Mouse (Mus musculus) lung, postnatal 0 days (tissue): Measurements from ENCODE around the gene Tiam2. TPM values are rescaled to one million over a fixed set of nuclear protein-coding genes. Genes with fewer than 3 reads are reported as not detected.

Experiments
- ATAC-seq: fragments of 200-750 bp; cut with Nextera tagmentation; 2 replicates; pipeline ENCODE4 v1.8.0; 2017; ENCODE audit warnings: moderate library complexity
- DNase-seq: peaks from one replicate; pipeline ENCODE4 v3.0.0-alpha.2; 2016; ENCODE audit warnings: low spot score
- H3K27ac ChIP-seq: fragments of 300-500 bp; sonication (generic); 2 replicates; pipeline ENCODE4 v1.5.1; 2014; ENCODE audit warnings: antibody characterized with exemption, mild to moderate bottlenecking, low read length, mixed read lengths
- H3K27me3 ChIP-seq: fragments of 300-500 bp; sonication (generic); replicated peaks from 2 replicates; pipeline ENCODE4 v1.6.1; 2014; ENCODE audit warnings: low read length, mixed read lengths; ENCODE audit not compliant: insufficient read depth
- H3K36me3 ChIP-seq: fragments of 300-500 bp; sonication (generic); 2 replicates; pipeline ENCODE4 v1.6.1; 2014; ENCODE audit warnings: low read length, mixed read lengths; ENCODE audit not compliant: insufficient read depth
- H3K4me1 ChIP-seq: fragments of 300-500 bp; sonication (generic); 2 replicates; pipeline ENCODE4 v1.6.1; 2014; ENCODE audit warnings: antibody characterized with exemption, low read depth, low read length, mixed read lengths; ENCODE audit not compliant: insufficient read depth
- H3K4me2 ChIP-seq: fragments of 300-500 bp; sonication (generic); replicated peaks from 2 replicates; pipeline ENCODE4 v1.6.1; 2014; ENCODE audit warnings: low read depth, mild to moderate bottlenecking, low read length, moderate library complexity, mixed read lengths
- H3K4me3 ChIP-seq: fragments of 300-500 bp; sonication (generic); 2 replicates; pipeline ENCODE4 v1.5.1; 2014; ENCODE audit warnings: low read depth, low read length
- H3K9ac ChIP-seq: fragments of 300-500 bp; sonication (generic); replicated peaks from 2 replicates; pipeline ENCODE4 v1.6.1; 2014; ENCODE audit warnings: low read depth, mild to moderate bottlenecking
- H3K9me3 ChIP-seq: fragments of 300-500 bp; sonication (generic); 2 replicates; pipeline ENCODE4 v1.6.1; 2016; ENCODE audit warnings: low read length, mixed read lengths
- CTCF ChIP-seq: IDR thresholded peaks from 2 replicates; pipeline ENCODE4 v1.5.1; 2016; ENCODE audit warnings: antibody characterized with exemption, mild to moderate bottlenecking
- EP300 ChIP-seq: IDR thresholded peaks from 2 replicates; pipeline ENCODE4 v1.6.1; 2016; ENCODE audit warnings: antibody characterized with exemption, mild to moderate bottlenecking, control low read depth
- WGBS: fragments of 180-500 bp; shearing (Covaris S2); extraction: QIAGEN DNeasy Blood & Tissue Kit; methylation state at CpG from one replicate; pipeline ENCODE4 v1.1.7; 2014; 5-methylcytosine and 5-hydroxymethylcytosine counted together
- polyA plus RNA-seq: library from polyadenylated mRNA; unstranded; fragments of >200 nt; fragmentation: Nextera tagmentation; extraction: Ambion mirVana; gene quantifications from 2 replicates; pipeline ENCODE4 v1.2.1, GENCODE M21; 2015

The Tiam2 gene
- 2.4 and 4.2 TPM in 2 replicates for polyA plus RNA-seq

- Histone ChIP-seq H3K9ac (peak within 1 kb of the TSS; percentile 35), H3K4me3 (peak within 1 kb of the TSS; percentile 56), H3K27me3 (no peaks in the 10 kb centered on the region), H3K9me3 (no peaks in the 10 kb centered on the region), H3K4me2 (peak within 1 kb of the TSS; percentile 82), H3K27ac (peak within 1 kb of the TSS; percentile 43; the same call in 1 of the 2 replicates), H3K36me3 (no peaks in the 10 kb centered on the region), H3K4me1 (no peaks in the 10 kb centered on the region)
- 1% methylated on average over 40 of the region's 55 CpGs for WGBS
- DNase-seq (peak; percentile 87), ATAC-seq (peak; percentile 91)
- TF ChIP-seq CTCF (no peak), EP300 (no peak)
Measured at GRCm38 (mm10) chr17:3326148-3326902, at the start of gene Tiam2. Tiam2 (plus strand) TSS chr17:3326573.

DNA sequence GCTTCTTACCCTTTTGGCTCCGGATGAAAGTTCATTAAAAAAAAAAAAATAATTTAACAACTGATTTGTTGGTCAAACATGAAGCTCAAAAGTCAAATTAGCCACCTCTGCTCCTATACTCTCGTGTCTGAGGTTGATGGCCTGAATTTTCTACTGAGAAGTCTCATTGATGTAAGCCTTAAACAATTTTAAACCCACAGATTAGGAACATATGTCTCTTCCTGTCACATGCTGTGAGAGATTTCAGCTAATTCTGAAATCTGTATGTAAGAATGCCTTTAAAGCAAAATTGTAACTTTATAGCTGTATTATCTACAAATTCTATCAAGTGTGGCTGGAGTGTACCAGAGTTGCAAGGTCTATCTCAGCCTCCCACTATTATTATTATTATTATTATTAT, 46.1 kb upstream of the Tiam2 start:
- Histone ChIP-seq H3K4me3 (no peak overlapping the region), H3K9me3 (no peaks in the 10 kb centered on the region), H3K4me2 (no peak overlapping the region), H3K9ac (no peak overlapping the region), H3K27ac (no peak overlapping the region), H3K4me1 (no peaks in the 10 kb centered on the region), H3K36me3 (no peaks in the 10 kb centered on the region), H3K27me3 (no peaks in the 10 kb centered on the region)
- no peak for TF ChIP-seq EP300
- no peak for TF ChIP-seq CTCF
- WGBS = 65% methylated on average over 2 of the region's 2 CpGs
- no peak for DNase-seq
- ATAC-seq = no peak

DNA sequence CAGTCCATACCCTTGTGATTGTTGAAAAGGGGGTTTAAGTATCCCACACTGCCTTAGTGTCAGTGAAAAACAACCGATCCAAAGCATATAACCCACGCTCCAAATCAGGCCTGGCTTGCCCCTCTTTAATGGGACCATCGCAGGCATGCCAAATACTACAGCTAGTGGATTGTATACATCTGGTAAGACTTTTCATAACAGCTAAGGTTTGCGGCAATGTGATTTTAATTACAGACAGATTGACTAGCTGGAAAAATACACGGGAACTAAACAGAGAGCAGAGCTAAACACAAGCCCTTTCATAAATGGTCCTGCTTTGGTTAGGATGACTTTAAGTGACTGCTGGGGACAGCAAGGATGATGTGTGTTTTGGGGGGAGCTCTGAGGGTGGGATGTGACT, 44.4 kb upstream of the Tiam2 start:
- 72% methylated on average over 5 of the region's 5 CpGs for WGBS
- ATAC-seq = no peak

GRCm38 (mm10) chr17:3285030-3285671, 41.2 kb upstream of the Tiam2 start:
- Histone ChIP-seq H3K4me1 (no peaks in the 10 kb centered on the region), H3K9ac (no peak overlapping the region), H3K36me3 (no peaks in the 10 kb centered on the region), H3K27ac (no peak overlapping the region), H3K9me3 (no peaks in the 10 kb centered on the region), H3K4me3 (no peak overlapping the region), H3K4me2 (no peak overlapping the region), H3K27me3 (no peaks in the 10 kb centered on the region)
- 18% methylated on average over 8 of the region's 8 CpGs for WGBS
- ATAC-seq (peak; percentile 19; the same call in 1 of the 2 replicates), DNase-seq (no peak)
- TF ChIP-seq EP300 (no peak), CTCF (no peak)

More for the DNA sequence above, 44.4 kb upstream of the Tiam2 start:
- Histone ChIP-seq H3K4me3 (no peak overlapping the region), H3K9ac (no peak overlapping the region), H3K27me3 (no peaks in the 10 kb centered on the region), H3K4me2 (no peak overlapping the region), H3K36me3 (no peaks in the 10 kb centered on the region), H3K9me3 (no peaks in the 10 kb centered on the region), H3K27ac (no peak overlapping the region), H3K4me1 (no peaks in the 10 kb centered on the region)
- TF ChIP-seq EP300 (no peak), CTCF (no peak)
- DNase-seq = no peak

GRCm38 (mm10) chr17:3286123-3286825, 40.1 kb upstream of the Tiam2 start:
- H3K27ac ChIP-seq = no peak overlapping the region
- no peaks in the 10 kb centered on the region for H3K4me1 ChIP-seq
- H3K27me3 ChIP-seq = no peaks in the 10 kb centered on the region
- DNase-seq (peak; percentile 63), ATAC-seq (peak; percentile 81)
- 44% methylated on average over 8 of the region's 8 CpGs for WGBS
- no peaks in the 10 kb centered on the region for H3K9me3 ChIP-seq
- peak; percentile 43; the same call in 1 of the 2 replicates for TF ChIP-seq EP300
- no peak for TF ChIP-seq CTCF
- no peak overlapping the region for H3K4me3 ChIP-seq
- H3K9ac ChIP-seq = no peak overlapping the region
- no peak overlapping the region for H3K4me2 ChIP-seq
- no peaks in the 10 kb centered on the region for H3K36me3 ChIP-seq

- H3K9me3 ChIP-seq = no peaks in the 10 kb centered on the region
- ATAC-seq (peak; percentile 33; the same call in 1 of the 2 replicates), DNase-seq (peak; percentile 75)
- no peaks in the 10 kb centered on the region for H3K27me3 ChIP-seq
- no peaks in the 10 kb centered on the region for H3K4me1 ChIP-seq
- TF ChIP-seq CTCF (peak; percentile 84), EP300 (no peak)
- no peaks in the 10 kb centered on the region for H3K36me3 ChIP-seq
- H3K9ac ChIP-seq = no peak overlapping the region
- 25% methylated on average over 6 of the region's 6 CpGs for WGBS
- H3K4me3 ChIP-seq = no peak overlapping the region
- no peak overlapping the region for H3K4me2 ChIP-seq
- no peak overlapping the region for H3K27ac ChIP-seq
Measured at GRCm38 (mm10) chr17:3288341-3288740, 38.0 kb upstream of the Tiam2 start.
